Mouse (Mus musculus) T-helper 2 cell (primary cell): ENCODE data around the gene 1700012A03Rik.

Experiments
- in situ Hi-C: fragments of 300-600 bp; cut with MboI, MseI; formaldehyde crosslinking; loops from one replicate; pipeline ENCODE4 v1.15.1; 2025; ENCODE audit warnings: high pct_unique_total_duplicates

The 1700012A03Rik gene

GRCm38 (mm10) chr6:32072161-32072560 lies 22.1 kb downstream of the 1700012A03Rik start:
- in situ Hi-C loops = no loop called here

- in situ Hi-C loops = no loop called here
Measured at GRCm38 (mm10) chr6:32093312-32093711, 43.3 kb downstream of the 1700012A03Rik start.

GRCm38 (mm10) chr6:32105547-32106275 lies 55.7 kb downstream of the 1700012A03Rik start:
- in situ Hi-C loops = no loop called here
